Mouse (Mus musculus) liver, embryonic 14.5 days (tissue): ENCODE data around the gene Spa17.

Experiments
- CTCF ChIP-seq: IDR thresholded peaks from 2 replicates; pipeline ENCODE4 v1.5.1; 2016; ENCODE audit warnings: antibody characterized with exemption, low read depth, control low read depth
- EP300 ChIP-seq: IDR thresholded peaks from 2 replicates; pipeline ENCODE4 v1.6.1; 2016; ENCODE audit warnings: antibody characterized with exemption, low read depth

DNA sequence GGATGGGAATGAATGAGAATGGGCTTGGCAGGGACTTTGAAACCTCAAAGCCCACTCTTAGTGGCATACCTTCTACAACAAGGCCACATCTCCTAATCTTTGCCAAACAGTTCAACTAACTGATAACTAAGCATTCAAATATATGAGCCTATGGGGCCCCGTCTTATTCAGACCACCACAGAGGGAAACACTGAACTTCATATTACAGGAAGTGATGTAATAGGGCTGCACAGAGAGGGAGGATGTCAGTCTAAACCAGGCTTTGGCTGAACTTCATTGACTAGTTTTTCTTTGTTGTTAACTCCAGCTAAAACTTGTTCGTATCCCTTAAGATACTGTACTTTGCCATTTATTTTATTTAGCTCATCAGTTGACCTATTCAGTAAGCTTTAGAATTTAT lies 16.4 kb upstream of the Spa17 start:
- no peak for TF ChIP-seq CTCF
- TF ChIP-seq EP300: no peak
